Mouse (Mus musculus): ENCODE measurements around the gene Lrrc1. TPM values are rescaled to one million over a fixed set of nuclear protein-coding genes. Genes with fewer than 3 reads are reported as not detected.

Gene Lrrc1
- total RNA-seq, 2 experiments from 2014 or later: 1.2 to 1.6 TPM

DNA sequence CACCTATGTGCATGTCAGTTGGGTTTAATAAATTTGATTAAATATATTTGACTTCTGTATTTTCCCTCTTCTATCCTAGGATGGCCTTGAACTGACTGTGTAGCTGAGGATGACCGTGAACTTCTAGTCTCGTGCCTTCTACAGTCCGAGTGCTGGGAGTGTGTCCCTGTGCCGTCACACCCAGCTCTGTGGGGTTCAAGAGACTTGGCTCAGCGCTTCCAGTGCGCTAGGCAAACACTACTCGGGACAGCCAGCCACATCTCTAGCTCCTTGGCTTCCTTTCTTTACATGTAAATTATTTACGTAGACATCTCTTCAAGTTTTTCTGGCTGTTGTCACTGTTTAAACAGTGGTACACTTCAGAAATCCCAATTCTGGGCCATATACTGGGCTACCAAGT, 34.1 kb downstream of the Lrrc1 start:
- DNase-seq: no peak
- intact Hi-C loops (cut with DNase I; ENCODE audit: low total_unique reads): no loop called here

DNA sequence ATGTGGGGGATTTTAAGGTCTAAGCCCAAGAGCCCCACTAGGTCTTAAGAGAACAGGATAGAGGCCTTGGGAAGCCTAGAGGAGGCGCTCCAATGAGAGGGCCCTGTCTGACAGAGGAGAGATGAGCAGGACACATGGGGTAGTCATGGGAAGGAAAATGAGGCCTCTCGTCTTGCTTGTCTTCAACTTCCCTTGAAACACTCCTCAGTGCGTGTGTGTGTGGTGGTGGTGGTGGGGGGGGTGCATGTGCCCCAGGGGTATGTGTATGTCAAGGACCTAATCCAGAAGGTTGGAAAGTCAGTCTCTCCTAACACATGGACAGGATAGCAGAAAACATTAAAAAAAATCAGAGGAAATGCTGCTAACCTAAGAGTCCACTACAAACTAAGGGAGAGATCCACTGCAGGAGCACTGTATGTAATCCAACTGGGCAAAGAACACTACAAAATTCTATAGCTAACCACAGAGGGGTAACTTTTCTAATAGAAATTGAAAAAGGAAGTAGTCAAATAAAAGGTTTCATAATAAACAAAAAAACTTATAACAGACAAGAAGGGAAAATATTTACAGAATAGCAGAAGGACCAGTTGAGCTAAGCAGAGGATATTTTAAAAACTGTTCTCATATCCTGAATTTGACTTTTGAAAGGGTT, 36.8 kb downstream of the Lrrc1 start:
- intact Hi-C loops (cut with DNase I; ENCODE audit: low total_unique reads): no loop called here
- DNase-seq: no peak

DNA sequence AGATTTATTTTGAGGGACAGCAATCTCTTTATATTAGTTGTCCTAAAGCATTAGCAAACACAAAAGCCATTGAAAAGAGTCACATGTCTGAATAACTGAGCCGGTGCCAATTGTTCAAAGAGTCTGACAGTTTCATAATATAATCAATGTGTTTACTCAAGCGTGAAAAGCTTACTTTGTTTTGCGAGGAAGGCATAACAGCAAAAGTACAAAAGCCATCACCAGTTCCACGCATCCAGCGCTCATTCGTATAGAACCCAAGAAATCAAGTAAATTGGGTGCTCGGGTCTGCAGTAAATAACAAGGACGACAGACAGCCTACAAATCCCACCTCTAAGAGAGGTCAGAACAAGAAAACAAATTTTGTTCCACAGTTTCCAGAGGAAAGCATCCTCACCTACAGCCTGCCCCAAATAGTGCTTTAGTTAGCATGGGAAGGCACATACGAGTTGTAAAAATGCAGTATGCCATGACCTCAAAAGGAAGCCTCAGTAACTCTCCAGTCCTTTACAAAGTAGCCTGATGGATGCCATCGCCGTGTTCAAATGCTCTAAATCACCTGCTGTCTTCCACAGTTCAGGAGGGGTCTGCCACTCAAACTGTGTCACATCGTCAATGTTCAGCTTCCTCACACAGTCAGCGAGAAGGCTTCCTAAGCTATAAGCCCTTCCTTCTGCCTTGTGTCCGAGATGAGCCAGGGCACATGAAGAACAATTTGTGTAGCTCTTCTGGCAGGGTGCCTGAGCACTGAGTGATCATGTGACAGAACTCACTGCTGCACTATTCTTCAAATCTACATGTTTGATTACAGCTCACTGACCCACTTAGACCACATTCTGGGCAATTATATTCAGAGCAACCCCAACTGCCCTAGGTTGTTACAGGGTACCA, 41.9 kb downstream of the Lrrc1 start:
- DNase-seq: no peak
- intact Hi-C loops (cut with DNase I; ENCODE audit: low total_unique reads): no loop called here

DNA sequence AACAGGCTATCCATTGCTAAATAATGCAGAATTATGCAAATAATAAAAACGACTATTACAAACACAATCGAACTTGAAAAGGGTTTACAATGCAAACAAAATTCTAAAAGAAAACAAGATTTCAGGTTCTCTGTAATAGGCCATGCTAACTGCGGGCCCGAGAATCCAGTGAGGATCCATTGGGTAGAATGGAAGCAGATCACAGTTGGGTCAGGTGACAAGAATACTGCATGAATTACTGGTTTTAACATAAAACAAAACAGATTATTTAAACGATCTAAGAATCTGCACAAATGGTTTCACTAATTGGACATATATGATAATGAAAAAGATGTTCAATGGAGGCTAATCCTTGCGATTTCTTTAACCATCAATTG, 42.5 kb downstream of the Lrrc1 start:
- no peak for DNase-seq
- intact Hi-C loops (cut with DNase I; ENCODE audit: low total_unique reads): no loop called here

DNA sequence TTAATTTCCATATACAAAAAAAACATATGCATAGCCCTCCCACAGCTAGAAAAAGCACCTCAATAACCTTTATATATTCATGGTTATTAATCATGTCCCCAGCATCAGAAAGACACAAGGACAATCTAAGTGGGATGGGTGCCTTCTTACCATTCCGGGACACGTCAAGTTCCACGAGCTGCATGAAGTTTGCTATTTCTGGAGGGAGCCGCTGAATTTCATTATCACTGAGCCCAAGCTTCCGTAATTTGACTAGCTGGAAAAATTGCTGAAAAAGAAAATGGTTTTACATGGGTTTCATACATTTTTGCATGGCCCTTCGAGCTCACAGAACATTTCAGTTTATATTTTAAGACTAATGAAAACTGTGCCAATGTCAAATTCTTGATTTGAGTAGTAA, 45.6 kb downstream of the Lrrc1 start:
- intact Hi-C loops (cut with DNase I; ENCODE audit: low total_unique reads): no loop called here

DNA sequence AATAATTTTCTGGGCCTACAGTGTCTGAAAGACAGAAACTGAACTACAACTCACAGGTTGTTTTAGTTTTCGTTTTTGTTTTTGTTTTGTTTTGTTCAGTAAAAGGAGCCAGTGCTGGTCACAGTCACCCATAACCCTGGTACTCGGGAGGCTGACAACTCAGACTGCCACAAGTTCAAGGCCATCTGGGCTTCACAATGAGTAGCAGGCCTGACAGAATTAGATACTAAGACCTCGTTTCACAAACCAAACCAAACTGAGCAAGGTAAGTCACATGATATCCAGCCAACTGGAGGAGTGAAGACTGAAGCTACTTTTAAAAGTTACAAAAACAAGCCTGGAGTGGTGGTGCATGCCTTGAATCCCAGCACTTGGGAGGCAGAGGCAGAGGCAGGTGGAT, 46.3 kb downstream of the Lrrc1 start:
- no peak for DNase-seq
- intact Hi-C loops (cut with DNase I; ENCODE audit: low total_unique reads): no loop called here

More for the DNA sequence above, 45.6 kb downstream of the Lrrc1 start:
- no peak for DNase-seq

DNA sequence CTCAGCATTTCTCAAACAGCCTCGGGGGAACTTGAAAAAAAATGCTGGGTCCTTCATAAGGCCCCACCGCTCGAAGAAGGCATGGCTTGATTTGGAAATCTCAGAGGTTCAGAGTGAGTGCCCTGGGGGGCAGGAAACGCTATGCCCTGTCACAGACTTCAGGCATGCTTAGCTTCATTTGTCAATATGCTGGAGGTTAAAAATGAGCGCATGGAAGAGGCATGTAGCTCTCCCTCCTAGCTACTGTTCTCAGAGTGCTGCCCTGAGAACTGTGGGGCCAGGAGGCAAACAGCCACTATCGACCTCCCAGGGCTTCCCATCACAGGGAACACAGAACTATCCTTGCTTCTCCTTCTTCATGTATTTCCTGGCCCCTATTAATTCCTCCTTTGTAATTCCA, 47.5 kb downstream of the Lrrc1 start:
- intact Hi-C loops (cut with DNase I; ENCODE audit: low total_unique reads): no loop called here

DNA sequence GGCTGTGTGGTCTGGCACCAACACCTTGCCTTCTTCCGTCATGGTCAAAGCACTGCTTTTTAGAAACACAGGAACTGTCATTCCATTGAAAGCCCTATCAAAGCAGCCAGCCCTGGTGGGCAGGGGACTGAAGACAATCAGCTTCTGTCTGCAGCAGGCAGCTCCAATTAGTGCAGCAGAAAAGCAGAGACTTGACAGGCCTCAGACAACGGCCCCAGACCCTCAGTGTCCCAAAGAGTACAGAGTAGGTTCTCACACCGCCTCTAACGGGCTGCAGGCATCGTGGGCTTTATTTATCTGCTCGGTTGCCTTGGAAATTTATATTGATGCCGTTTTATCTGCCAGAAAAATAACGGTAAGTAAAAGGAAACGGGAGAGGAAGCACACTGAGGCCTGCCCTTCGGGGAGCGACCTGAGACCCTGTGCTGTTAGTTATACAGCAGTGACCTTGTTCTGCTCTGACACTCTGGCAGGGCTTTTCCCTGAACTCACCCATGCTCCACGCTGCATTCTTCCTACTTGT, 48.1 kb downstream of the Lrrc1 start:
- intact Hi-C loops (cut with DNase I; ENCODE audit: low total_unique reads): no loop called here
- no peak for DNase-seq

More for the DNA sequence above, 47.5 kb downstream of the Lrrc1 start:
- no peak for DNase-seq

DNA sequence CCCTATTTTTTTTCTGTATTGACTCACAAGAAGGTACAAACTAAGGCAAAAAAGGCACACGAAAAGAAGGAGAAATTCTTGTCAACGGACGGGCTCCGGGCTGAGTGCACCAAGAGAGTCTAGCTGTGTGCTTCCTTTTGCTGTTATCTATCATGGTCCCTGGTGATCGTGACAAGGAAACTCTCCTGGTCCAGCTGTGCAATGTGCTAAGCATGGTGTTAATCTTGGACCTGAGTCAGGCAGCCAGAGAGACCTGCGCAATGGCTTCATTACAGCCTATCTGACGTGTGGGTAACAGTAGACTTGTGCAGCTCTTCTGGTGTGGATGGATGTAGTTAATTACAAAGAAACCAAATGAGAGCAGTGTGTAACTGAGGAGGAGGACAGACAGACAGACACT, 50.4 kb downstream of the Lrrc1 start:
- intact Hi-C loops (cut with DNase I; ENCODE audit: low total_unique reads): no loop called here
- no peak for DNase-seq

DNA sequence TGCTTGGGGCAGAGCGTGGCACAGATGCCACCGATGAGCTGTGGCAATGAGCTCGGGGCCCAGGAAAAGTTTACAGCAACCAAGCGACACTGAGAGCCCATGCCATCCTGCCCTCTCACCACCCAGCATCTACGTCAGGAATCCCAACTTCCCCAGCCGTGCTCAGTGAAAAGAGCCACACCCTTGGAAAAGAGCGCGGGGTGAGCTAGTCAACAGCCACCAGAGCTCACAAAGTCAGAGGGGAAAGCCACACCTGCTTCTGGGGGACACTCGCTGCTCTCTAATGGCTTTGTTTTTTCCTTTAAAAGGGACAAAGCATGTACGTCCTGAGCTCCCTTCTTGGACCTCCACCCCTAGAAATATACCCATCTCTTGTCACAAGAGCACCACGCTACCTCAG, 56.1 kb downstream of the Lrrc1 start:
- intact Hi-C loops (cut with DNase I; ENCODE audit: low total_unique reads): no loop called here
- DNase-seq: no peak

DNA sequence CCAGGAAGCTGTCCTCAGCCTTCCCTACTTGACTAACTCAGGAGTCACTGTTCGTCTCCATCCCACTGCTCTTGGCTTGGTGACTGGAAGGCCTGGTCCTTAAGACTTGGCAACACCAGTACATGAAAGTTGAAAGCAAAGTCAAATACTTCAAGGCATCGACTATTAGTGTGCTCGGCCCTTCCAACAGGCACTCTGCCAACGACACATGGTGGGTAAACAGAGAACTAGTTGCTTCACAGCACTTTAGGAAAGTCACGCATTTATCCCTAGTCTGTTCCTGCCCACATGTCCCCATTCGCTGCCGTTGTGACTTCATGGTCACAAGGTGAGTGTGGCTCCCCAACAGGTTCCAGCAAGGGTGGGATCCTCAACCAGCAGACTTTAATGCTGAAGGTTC, 57.2 kb downstream of the Lrrc1 start:
- intact Hi-C loops (cut with DNase I; ENCODE audit: low total_unique reads): no loop called here

DNA sequence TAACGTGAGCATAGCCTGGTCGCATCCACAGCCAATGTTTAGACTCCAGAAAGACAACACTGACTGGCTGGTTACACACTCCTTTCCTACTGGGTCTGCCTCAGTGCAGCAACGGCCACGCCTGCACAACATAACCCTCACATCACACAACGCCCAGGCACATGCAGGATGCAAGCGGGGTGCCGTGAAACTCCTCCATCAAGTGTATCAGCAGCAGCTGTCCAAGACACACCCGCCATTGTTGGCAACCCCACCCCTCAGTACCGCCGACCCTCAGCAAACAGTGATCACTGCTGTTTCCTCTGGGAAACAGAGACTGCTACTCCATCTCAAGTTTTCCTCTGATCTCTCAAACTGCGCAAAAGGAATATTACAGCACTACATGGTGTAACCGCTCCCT, 58.8 kb downstream of the Lrrc1 start:
- intact Hi-C loops (cut with DNase I; ENCODE audit: low total_unique reads): no loop called here
- no peak for DNase-seq

More for the DNA sequence above, 57.2 kb downstream of the Lrrc1 start:
- no peak for DNase-seq

DNA sequence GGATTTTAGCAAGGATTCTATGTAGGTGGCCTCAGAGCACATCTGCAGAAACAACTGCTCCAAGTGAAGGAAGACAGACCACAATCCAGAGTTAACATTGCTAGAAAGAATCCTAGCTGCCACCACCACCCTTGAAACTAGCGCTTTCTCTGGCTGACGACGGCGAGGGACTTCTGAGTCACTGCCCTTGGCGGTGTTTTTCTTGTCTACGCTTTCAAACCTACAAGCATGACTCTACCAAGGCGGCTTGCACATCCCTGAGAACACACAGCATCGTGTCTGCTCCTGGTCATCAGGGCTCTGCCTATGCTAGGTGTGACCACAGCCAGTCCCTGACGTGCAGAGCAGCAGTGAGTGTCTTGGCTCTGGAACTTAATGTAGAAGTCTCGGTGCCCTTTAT, 59.9 kb downstream of the Lrrc1 start:
- intact Hi-C loops (cut with DNase I; ENCODE audit: low total_unique reads): no loop called here
- DNase-seq: no peak

DNA sequence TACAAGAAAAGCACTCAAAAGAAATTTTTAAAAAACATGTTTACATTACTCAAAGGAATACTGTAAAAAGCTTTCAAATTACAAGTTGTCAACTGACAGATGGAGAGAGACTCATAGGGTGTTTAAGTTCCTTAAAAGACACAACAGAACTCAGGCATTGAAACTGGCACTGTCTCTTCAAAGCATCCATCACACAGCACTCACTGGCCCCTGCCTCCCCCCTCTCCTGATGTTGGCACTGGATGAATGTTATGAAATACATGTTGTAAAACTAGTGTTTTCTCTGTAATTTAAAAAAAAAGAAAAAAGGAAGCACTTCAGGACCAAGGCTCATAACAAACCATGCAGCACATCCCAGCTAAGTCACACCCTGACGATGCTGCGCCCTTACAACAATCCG, 61.1 kb downstream of the Lrrc1 start:
- DNase-seq: no peak
- intact Hi-C loops (cut with DNase I; ENCODE audit: low total_unique reads): no loop called here

DNA sequence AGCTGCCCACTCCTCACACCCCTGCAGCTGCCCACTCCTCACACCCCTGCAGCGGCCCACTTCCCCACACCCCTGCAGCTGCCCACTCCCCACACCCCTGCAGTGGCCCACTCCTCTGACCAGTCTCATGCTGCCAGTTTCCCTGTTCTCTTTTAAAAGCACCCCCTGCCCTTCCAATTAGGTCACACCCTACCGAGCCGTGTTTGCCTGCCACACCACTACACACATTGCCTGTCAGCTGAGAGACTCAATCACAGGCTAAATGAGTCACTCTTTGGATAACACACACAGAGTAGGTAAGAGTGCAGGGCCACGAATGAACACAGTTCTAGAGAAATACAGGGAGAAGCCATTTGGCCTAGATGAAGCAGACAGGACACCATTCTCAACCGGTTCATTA, 62.4 kb downstream of the Lrrc1 start:
- DNase-seq: no peak
- intact Hi-C loops (cut with DNase I; ENCODE audit: low total_unique reads): no loop called here

DNA sequence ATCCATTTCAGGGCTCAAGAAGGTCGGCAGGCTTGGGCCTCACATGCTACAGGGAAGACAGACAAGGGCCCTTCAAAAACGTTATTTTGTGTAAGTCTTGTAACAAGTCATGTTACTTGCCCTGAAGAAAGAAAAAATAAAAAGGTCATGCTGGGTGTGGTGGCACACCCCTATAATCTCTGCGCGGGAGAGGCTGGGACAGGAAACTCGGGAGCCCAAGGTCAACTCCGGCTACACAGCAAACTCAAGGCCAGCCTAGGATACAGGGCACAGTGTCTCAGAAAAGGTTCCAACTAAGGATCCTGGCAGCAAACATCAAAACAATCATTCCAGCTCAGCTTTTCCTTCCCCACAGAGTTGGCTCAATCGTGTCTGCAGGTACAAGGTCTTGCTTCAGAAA, 63.3 kb downstream of the Lrrc1 start:
- DNase-seq: no peak
- intact Hi-C loops (cut with DNase I; ENCODE audit: low total_unique reads): no loop called here

DNA sequence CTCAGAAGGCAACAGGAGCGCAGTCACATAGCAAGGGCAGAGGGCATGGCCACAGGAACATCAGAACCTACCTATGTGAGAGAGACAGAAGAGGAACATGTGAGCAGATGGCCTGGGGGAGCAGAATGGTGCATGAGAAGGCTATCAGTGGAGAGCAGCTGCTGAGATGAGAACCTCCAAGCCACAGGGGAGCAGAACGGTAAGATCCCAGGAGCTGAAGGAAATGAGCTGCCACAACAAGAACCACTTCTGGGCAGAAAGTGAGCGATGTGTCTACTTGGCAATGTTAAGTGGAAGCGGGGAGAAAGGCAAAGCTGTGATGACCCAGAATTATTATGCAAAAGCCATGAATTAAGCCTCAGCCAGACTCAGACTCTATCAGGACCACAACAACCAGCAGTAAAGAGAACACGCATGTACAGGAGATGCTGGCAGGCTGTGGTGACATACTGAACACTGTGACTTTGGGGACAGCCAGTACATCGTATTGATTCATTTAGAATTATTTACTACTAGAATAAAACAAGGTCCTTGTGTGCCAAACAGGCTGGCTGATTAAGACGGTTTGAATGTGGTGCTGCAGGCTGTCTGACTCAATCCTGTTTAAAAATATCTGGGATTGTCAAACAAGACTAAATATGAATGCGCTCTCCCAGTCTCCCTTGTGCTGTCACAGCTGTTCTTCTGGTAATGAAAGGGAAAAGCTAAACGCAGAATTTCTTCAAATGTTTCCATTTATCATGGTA, 63.9 kb downstream of the Lrrc1 start:
- intact Hi-C loops (cut with DNase I; ENCODE audit: low total_unique reads): no loop called here
- no peak for DNase-seq

DNA sequence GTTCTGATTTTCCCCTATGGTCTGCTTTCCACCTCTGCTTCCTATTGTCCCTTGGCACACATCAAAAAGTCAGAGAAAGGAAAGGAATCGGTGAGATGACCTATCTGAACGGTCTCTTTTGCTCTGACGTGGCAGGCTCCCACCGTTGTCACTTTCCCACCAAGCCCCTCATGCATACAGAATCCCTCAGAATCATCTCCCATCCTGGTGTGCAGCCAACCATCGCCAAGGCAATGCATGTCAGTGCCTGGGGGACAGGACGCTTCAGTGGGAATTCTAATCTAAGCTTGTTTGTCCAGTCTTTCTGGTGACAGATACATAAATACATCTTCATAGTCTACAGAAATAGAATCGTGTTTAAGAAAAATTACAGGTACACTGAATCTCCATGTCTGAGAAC, 64.7 kb downstream of the Lrrc1 start:
- intact Hi-C loops (cut with DNase I; ENCODE audit: low total_unique reads): no loop called here
- no peak for DNase-seq

DNA sequence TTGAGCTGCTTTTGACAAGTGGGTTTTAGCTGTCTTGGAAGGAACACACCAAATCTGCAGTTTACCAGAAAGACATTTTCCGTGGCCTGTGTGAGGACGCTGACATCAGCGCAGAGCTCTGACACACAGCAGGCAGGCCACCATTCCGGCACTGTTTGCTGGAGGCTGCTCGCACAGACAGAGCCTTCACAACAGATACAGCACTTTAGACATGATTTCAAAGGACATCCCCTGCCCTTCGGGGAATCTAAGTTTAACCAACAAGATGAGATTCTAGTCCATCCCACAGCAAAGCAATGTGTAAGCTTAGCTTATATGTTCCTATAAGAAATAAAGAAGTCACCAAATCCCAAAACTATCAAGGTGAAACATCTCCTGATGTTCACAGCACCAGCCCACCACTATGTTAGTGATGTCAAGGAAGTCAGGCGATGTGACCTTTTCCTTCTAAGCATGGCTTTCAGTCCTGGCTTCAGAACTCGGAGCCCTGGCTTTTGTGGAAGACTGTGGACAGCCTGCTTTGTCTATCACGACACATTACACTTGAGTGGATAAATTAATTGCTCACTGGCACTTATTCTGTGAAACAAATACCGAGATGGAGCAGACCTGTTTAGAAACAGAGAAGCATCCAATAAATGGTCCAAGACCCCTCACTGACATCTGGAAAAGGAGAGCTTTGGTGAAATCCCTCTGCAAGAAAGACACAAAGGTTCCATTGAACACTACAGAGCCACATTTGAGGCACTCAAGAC, 66.3 kb downstream of the Lrrc1 start:
- intact Hi-C loops (cut with DNase I; ENCODE audit: low total_unique reads): no loop called here
- DNase-seq: no peak

DNA sequence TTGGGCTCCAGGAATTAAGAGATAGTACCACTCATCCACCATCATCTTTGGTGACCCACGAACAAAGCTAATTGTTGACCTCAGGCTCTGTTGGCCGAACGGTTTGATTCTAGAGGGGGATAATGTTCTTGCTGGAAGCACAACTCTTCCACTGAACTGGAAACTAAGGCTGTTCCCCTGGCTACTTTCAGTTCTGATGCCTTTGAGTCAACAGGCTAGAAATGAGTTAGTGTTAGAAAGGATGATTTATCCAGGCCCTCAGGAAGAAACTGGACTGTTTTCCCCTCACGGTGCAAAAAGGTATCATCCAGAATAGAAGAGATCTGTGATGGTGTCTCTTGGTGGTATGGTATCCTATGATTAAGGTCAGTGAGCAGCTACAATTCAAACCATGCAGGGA, 70.1 kb downstream of the Lrrc1 start:
- DNase-seq: no peak
- intact Hi-C loops (cut with DNase I; ENCODE audit: low total_unique reads): no loop called here

Data from gastrocnemius, postnatal 14 days (tissue).